24 mouse cellular contexts compared by ENCODE assay signal in genomic region chr17:12292356-12292755, GRCm38 (mm10).
"Had no signal": no experiment of that assay in that cellular context is flagged by ENCODE, and none has a peak within 500 bp of the region (broad histone marks: within the 10 kb centered on the region; RNA-seq: fewer than 3 reads in every experiment).

No protein-coding gene starts in this region.

- H3K9ac ChIP-seq: embryonic facial prominence, embryonic 12.5 days; embryonic facial prominence, embryonic 13.5 days; embryonic facial prominence, embryonic 15.5 days; forebrain, embryonic 12.5 days; forebrain, embryonic 13.5 days; forebrain, embryonic 15.5 days; forebrain, postnatal 0 days had no signal

- DNase-seq: cerebellum, adult 18-20 months; cerebellum, adult 2 months; cerebellum, adult 8-10 months; cerebellum, adult 9-10 months; cerebellum, adult 9-11 months; cerebellum, postnatal 14 days; cerebellum, postnatal 25 days; cerebellum, postnatal 36 days; embryo, embryonic 11 days; forebrain, postnatal 0 days; gastrocnemius, postnatal 10 days had no signal

- ATAC-seq: forebrain, embryonic 13.5 days; forebrain, embryonic 14.5 days; forebrain, embryonic 15.5 days; forebrain, embryonic 16.5 days; forebrain, postnatal 0 days had no signal

- H3K27me3 ChIP-seq: embryonic facial prominence, embryonic 12.5 days; embryonic facial prominence, embryonic 13.5 days; embryonic facial prominence, embryonic 15.5 days; forebrain, embryonic 12.5 days; forebrain, embryonic 13.5 days; forebrain, embryonic 15.5 days had no signal

- H3K9me3 ChIP-seq: embryonic facial prominence, embryonic 10.5 days; embryonic facial prominence, embryonic 12.5 days; embryonic facial prominence, embryonic 13.5 days; embryonic facial prominence, embryonic 15.5 days; forebrain, embryonic 12.5 days; forebrain, embryonic 13.5 days; forebrain, embryonic 15.5 days had no signal

- H3K27ac ChIP-seq: embryonic facial prominence, embryonic 10.5 days; embryonic facial prominence, embryonic 12.5 days; embryonic facial prominence, embryonic 13.5 days; embryonic facial prominence, embryonic 15.5 days; forebrain, embryonic 10.5 days; forebrain, embryonic 12.5 days; forebrain, embryonic 13.5 days; heart, adult 2 months; heart, embryonic 10.5 days had no signal

- H3K4me2 ChIP-seq: embryonic facial prominence, embryonic 12.5 days; embryonic facial prominence, embryonic 13.5 days; embryonic facial prominence, embryonic 15.5 days; forebrain, embryonic 12.5 days; forebrain, embryonic 13.5 days; forebrain, embryonic 15.5 days had no signal

- H3K4me3 ChIP-seq: embryonic facial prominence, embryonic 10.5 days; embryonic facial prominence, embryonic 12.5 days; embryonic facial prominence, embryonic 13.5 days; embryonic facial prominence, embryonic 15.5 days; erythroblast, embryonic 14.5 days; forebrain, embryonic 10.5 days; forebrain, embryonic 12.5 days; forebrain, embryonic 13.5 days; forebrain, embryonic 15.5 days; heart, adult 2 months; heart, embryonic 10.5 days had no signal

- H3K36me3 ChIP-seq: forebrain, embryonic 12.5 days; forebrain, embryonic 15.5 days had no signal
